Mouse (Mus musculus): ENCODE measurements at regions not wholly inside any gene's neighbourhood (a gene's known extent, or its start where the extent isn't known, plus 50 kb on each side); places are given as distances from the start of the nearest gene placed in this dataset.

GRCm38 (mm10) chr4:12642525-12642928 lies 470.7 kb upstream of the Fam92a start:
- no peak for DNase-seq (ENCODE audit: low read depth, low spot score)
- Histone ChIP-seq H3K36me3 (ENCODE audit: control insufficient read depth, insufficient read depth, low read length, poor library complexity, severe bottlenecking) (no peaks in the 10 kb centered on the region), H3K4me1 (ENCODE audit: control insufficient read depth in 2 of 2, insufficient read depth in 2 of 2, low read length in 2 of 2, poor library complexity in 1 of 2) (no peaks in the 10 kb centered on the region), H3K9me3 (ENCODE audit: control insufficient read depth, insufficient read depth, low read depth, low read length) (no peaks in the 10 kb centered on the region), H3K27ac (ENCODE audit: insufficient read depth, low read depth, low read length, poor library complexity, severe bottlenecking) (no peak overlapping the region), H3K9ac (ENCODE audit: insufficient read depth, low read depth, low read length, poor library complexity, severe bottlenecking) (no peak overlapping the region), H3K4me3 (ENCODE audit: insufficient read depth in 1 of 2, low read depth in 1 of 2, low read length in 2 of 2, poor library complexity in 1 of 2, severe bottlenecking in 1 of 2) (no peak overlapping the region)
- in situ Hi-C loops (cut with MboI; ENCODE audit: low sequenced_read_pairs in 2 of 2, unreplicated experiment in 2 of 2): no loop called here
- TF ChIP-seq CHD2 (IDR thresholded peaks at IDR 0.05; ENCODE audit: low read depth, low read length) (no peak), MAFK (IDR thresholded peaks at IDR 0.05; ENCODE audit: insufficient read depth, low read depth, low read length) (no peak), HCFC1 (IDR thresholded peaks at IDR 0.05; ENCODE audit: borderline replicate concordance, insufficient read depth, low read length) (no peak), ZC3H11A (IDR thresholded peaks at IDR 0.05; ENCODE audit: borderline replicate concordance, low read depth, low read length) (no peak), ZNF384 (IDR thresholded peaks at IDR 0.05; ENCODE audit: low read depth, low read length) (no peak)

DNA sequence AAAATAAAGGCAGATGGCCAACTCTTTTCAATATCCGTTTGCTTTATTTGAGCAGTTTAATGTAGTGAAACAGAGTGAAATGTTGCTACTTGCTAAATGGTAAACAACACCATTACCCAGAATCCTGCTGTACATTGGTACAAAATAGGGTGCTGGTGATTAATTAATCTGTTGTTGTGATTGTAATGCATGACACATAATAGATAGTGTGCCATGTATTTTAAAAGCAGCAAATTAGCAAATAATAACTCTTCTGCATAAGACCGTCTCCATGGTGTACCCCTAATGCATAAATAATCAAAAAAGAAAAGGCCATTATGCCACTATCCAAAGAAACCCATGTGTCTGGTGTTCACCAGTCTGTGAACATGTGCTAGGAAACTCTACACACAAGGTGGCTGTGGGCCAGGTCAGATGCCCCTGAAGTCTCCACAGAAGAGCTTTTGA lies 457.6 kb upstream of the Fam92a start:
- Histone ChIP-seq H3K9me3 (ENCODE audit: control insufficient read depth, insufficient read depth, low read depth, low read length) (no peaks in the 10 kb centered on the region), H3K4me1 (ENCODE audit: control insufficient read depth in 2 of 2, insufficient read depth in 2 of 2, low read length in 2 of 2, poor library complexity in 1 of 2) (no peaks in the 10 kb centered on the region), H3K36me3 (ENCODE audit: control insufficient read depth, insufficient read depth, low read length, poor library complexity, severe bottlenecking) (no peaks in the 10 kb centered on the region), H3K4me3 (ENCODE audit: insufficient read depth in 1 of 2, low read depth in 1 of 2, low read length in 2 of 2, poor library complexity in 1 of 2, severe bottlenecking in 1 of 2) (no peak overlapping the region), H3K27ac (ENCODE audit: insufficient read depth, low read depth, low read length, poor library complexity, severe bottlenecking) (no peak overlapping the region), H3K9ac (ENCODE audit: insufficient read depth, low read depth, low read length, poor library complexity, severe bottlenecking) (no peak overlapping the region)
- no peak for DNase-seq (ENCODE audit: low read depth, low spot score)
- no peak for TF ChIP-seq ZC3H11A (IDR thresholded peaks at IDR 0.05; ENCODE audit: borderline replicate concordance, low read depth, low read length)
- no peak for TF ChIP-seq CHD2 (IDR thresholded peaks at IDR 0.05; ENCODE audit: low read depth, low read length)
- TF ChIP-seq HCFC1 (IDR thresholded peaks at IDR 0.05; ENCODE audit: borderline replicate concordance, insufficient read depth, low read length): no peak
- TF ChIP-seq ZNF384 (IDR thresholded peaks at IDR 0.05; ENCODE audit: low read depth, low read length): no peak
- TF ChIP-seq MAFK (IDR thresholded peaks at IDR 0.05; ENCODE audit: insufficient read depth, low read depth, low read length): no peak
- in situ Hi-C loops (cut with MboI; ENCODE audit: low sequenced_read_pairs in 2 of 2, unreplicated experiment in 2 of 2): no loop called here

GRCm38 (mm10) chr4:12628702-12629374 lies 457.0 kb upstream of the Fam92a start:
- Histone ChIP-seq H3K9ac (ENCODE audit: insufficient read depth, low read depth, low read length, poor library complexity, severe bottlenecking) (no peak overlapping the region), H3K36me3 (ENCODE audit: control insufficient read depth, insufficient read depth, low read length, poor library complexity, severe bottlenecking) (no peaks in the 10 kb centered on the region), H3K27ac (ENCODE audit: insufficient read depth, low read depth, low read length, poor library complexity, severe bottlenecking) (no peak overlapping the region), H3K4me1 (ENCODE audit: control insufficient read depth in 2 of 2, insufficient read depth in 2 of 2, low read length in 2 of 2, poor library complexity in 1 of 2) (no peaks in the 10 kb centered on the region), H3K4me3 (ENCODE audit: insufficient read depth in 1 of 2, low read depth in 1 of 2, low read length in 2 of 2, poor library complexity in 1 of 2, severe bottlenecking in 1 of 2) (no peak overlapping the region), H3K9me3 (ENCODE audit: control insufficient read depth, insufficient read depth, low read depth, low read length) (no peaks in the 10 kb centered on the region)
- no peak for DNase-seq (ENCODE audit: low read depth, low spot score)
- TF ChIP-seq ZNF384 (IDR thresholded peaks at IDR 0.05; ENCODE audit: low read depth, low read length): no peak
- in situ Hi-C loops (cut with MboI; ENCODE audit: low sequenced_read_pairs in 2 of 2, unreplicated experiment in 2 of 2): no loop called here

- H3K4me3 ChIP-seq (ENCODE audit: insufficient read depth in 1 of 2, low read depth in 1 of 2, low read length in 2 of 2, poor library complexity in 1 of 2, severe bottlenecking in 1 of 2): no peak overlapping the region
Observed at GRCm38 (mm10) chr4:12627158-12627871, 455.5 kb upstream of the Fam92a start.

More at GRCm38 (mm10) chr4:12627158-12627871, 455.5 kb upstream of the Fam92a start:
- no peak for DNase-seq (ENCODE audit: low read depth, low spot score)
- no peak for TF ChIP-seq ZC3H11A (IDR thresholded peaks at IDR 0.05; ENCODE audit: borderline replicate concordance, low read depth, low read length)
- no peak for TF ChIP-seq CHD2 (IDR thresholded peaks at IDR 0.05; ENCODE audit: low read depth, low read length)
- no peak for TF ChIP-seq HCFC1 (IDR thresholded peaks at IDR 0.05; ENCODE audit: borderline replicate concordance, insufficient read depth, low read length)
- TF ChIP-seq MAFK (IDR thresholded peaks at IDR 0.05; ENCODE audit: insufficient read depth, low read depth, low read length): no peak
- TF ChIP-seq ZNF384 (IDR thresholded peaks at IDR 0.05; ENCODE audit: low read depth, low read length): no peak
- no peaks in the 10 kb centered on the region for H3K9me3 ChIP-seq (ENCODE audit: control insufficient read depth, insufficient read depth, low read depth, low read length)
- H3K4me1 ChIP-seq (ENCODE audit: control insufficient read depth in 2 of 2, insufficient read depth in 2 of 2, low read length in 2 of 2, poor library complexity in 1 of 2): no peaks in the 10 kb centered on the region
- H3K36me3 ChIP-seq (ENCODE audit: control insufficient read depth, insufficient read depth, low read length, poor library complexity, severe bottlenecking): no peaks in the 10 kb centered on the region
- H3K9ac ChIP-seq (ENCODE audit: insufficient read depth, low read depth, low read length, poor library complexity, severe bottlenecking): no peak overlapping the region
- in situ Hi-C loops (cut with MboI; ENCODE audit: low sequenced_read_pairs in 2 of 2, unreplicated experiment in 2 of 2): no loop called here
- H3K27ac ChIP-seq (ENCODE audit: insufficient read depth, low read depth, low read length, poor library complexity, severe bottlenecking): no peak overlapping the region

Data from ES-E14 (cell line).